Mouse (Mus musculus) brown adipose tissue, adult 24 weeks (tissue): ENCODE measurements around the gene Slc26a1. TPM values are rescaled to one million over a fixed set of nuclear protein-coding genes. Genes with fewer than 3 reads are reported as not detected.

Experiments
- H3K27ac ChIP-seq: fragments of 200-500 bp; replicated peaks from 2 replicates; pipeline ENCODE4 v1.5.1; 2012; ENCODE audit warnings: low read depth, mild to moderate bottlenecking, low read length
- H3K4me1 ChIP-seq: fragments of 200-500 bp; 2 replicates; pipeline ENCODE4 v1.6.1; 2012; ENCODE audit warnings: low read length, mixed read lengths; ENCODE audit not compliant: control insufficient read depth, insufficient read depth, insufficient read length
- H3K4me3 ChIP-seq: fragments of 200-500 bp; 2 replicates; pipeline ENCODE4 v1.5.1; 2012; ENCODE audit warnings: low read depth, mild to moderate bottlenecking, low read length, moderate library complexity; ENCODE audit not compliant: insufficient read depth
- polyA plus RNA-seq: library from polyadenylated mRNA; stranded (reverse); fragments of >200 nt; gene quantifications from 2 replicates; pipeline ENCODE4 v1.2.4, GENCODE M21; 2012; ENCODE audit not compliant: missing spikeins, insufficient read depth, insufficient read length

Gene Slc26a1
- polyA plus RNA-seq, result not detected in 2 replicates

GRCm38 (mm10) chr5:108675251-108675816 is at the start of gene Slc26a1:
TSS of gene Slc26a1 (minus strand) at chr5:108675569.
- no peak within 1 kb of the TSS for H3K4me3 ChIP-seq

GRCm38 (mm10) chr5:108724006-108724405 is 48.6 kb upstream of the Slc26a1 start:
- H3K4me1 ChIP-seq, result no peaks in the 10 kb centered on the region
- H3K27ac ChIP-seq, result no peak overlapping the region
- H3K4me3 ChIP-seq, result no peak overlapping the region

More at GRCm38 (mm10) chr5:108675251-108675816, at the start of gene Slc26a1:
- Histone ChIP-seq H3K27ac (no peak within 1 kb of the TSS), H3K4me1 (peaks cover 9% of the 10 kb centered on the region; the same call in 1 of the 2 replicates)

- no peak overlapping the region for H3K4me3 ChIP-seq
- no peaks in the 10 kb centered on the region for H3K4me1 ChIP-seq
- H3K27ac ChIP-seq, result no peak overlapping the region
Observed at GRCm38 (mm10) chr5:108719761-108720160, 44.4 kb upstream of the Slc26a1 start.

GRCm38 (mm10) chr5:108718051-108718450 is 42.7 kb upstream of the Slc26a1 start:
- Histone ChIP-seq H3K27ac (no peak overlapping the region), H3K4me3 (no peak overlapping the region), H3K4me1 (peaks cover 6% of the 10 kb centered on the region)

GRCm38 (mm10) chr5:108715974-108716373 is 40.6 kb upstream of the Slc26a1 start:
- Histone ChIP-seq H3K27ac (no peak overlapping the region), H3K4me3 (no peak overlapping the region), H3K4me1 (peaks cover 8% of the 10 kb centered on the region)

- Histone ChIP-seq H3K4me1 (peaks cover 13% of the 10 kb centered on the region), H3K4me3 (no peak overlapping the region), H3K27ac (peak overlapping the region; percentile 27; the same call in 1 of the 2 replicates)
Observed at GRCm38 (mm10) chr5:108714149-108714548, 38.8 kb upstream of the Slc26a1 start.

GRCm38 (mm10) chr5:108713691-108714090 is 38.3 kb upstream of the Slc26a1 start:
- Histone ChIP-seq H3K4me3 (no peak overlapping the region), H3K4me1 (peaks cover 15% of the 10 kb centered on the region), H3K27ac (peak overlapping the region; percentile 27; the same call in 1 of the 2 replicates)

GRCm38 (mm10) chr5:108713096-108713495 is 37.7 kb upstream of the Slc26a1 start:
- Histone ChIP-seq H3K4me1 (peaks cover 15% of the 10 kb centered on the region), H3K4me3 (no peak overlapping the region), H3K27ac (0 out of 2 replicates have a peak overlapping the region, but pooled peaks have one; percentile 8)

GRCm38 (mm10) chr5:108711968-108712367 is 36.6 kb upstream of the Slc26a1 start:
- H3K4me3 ChIP-seq, result no peak overlapping the region
- peaks cover 15% of the 10 kb centered on the region for H3K4me1 ChIP-seq
- H3K27ac ChIP-seq, result no peak overlapping the region

GRCm38 (mm10) chr5:108708981-108709731 is 33.8 kb upstream of the Slc26a1 start:
- Histone ChIP-seq H3K27ac (no peak overlapping the region), H3K4me3 (no peak overlapping the region), H3K4me1 (peaks cover 12% of the 10 kb centered on the region)

GRCm38 (mm10) chr5:108708419-108708818 is 33.0 kb upstream of the Slc26a1 start:
- peaks cover 11% of the 10 kb centered on the region for H3K4me1 ChIP-seq
- H3K27ac ChIP-seq, result no peak overlapping the region
- no peak overlapping the region for H3K4me3 ChIP-seq

- no peak overlapping the region for H3K27ac ChIP-seq
Observed at GRCm38 (mm10) chr5:108707758-108708157, 32.4 kb upstream of the Slc26a1 start.

GRCm38 (mm10) chr5:108703754-108704626 is 28.6 kb upstream of the Slc26a1 start:
- peaks cover 9% of the 10 kb centered on the region for H3K4me1 ChIP-seq
- H3K27ac ChIP-seq, result no peak overlapping the region
- H3K4me3 ChIP-seq, result no peak overlapping the region

More at GRCm38 (mm10) chr5:108707758-108708157, 32.4 kb upstream of the Slc26a1 start:
- peaks cover 9% of the 10 kb centered on the region for H3K4me1 ChIP-seq
- no peak overlapping the region for H3K4me3 ChIP-seq

GRCm38 (mm10) chr5:108701341-108702021 is 26.1 kb upstream of the Slc26a1 start:
- Histone ChIP-seq H3K4me1 (peaks cover 26% of the 10 kb centered on the region), H3K27ac (no peak overlapping the region), H3K4me3 (no peak overlapping the region)
